ENCODE assay signal across 12 mouse cellular contexts in the genomic region with DNA sequence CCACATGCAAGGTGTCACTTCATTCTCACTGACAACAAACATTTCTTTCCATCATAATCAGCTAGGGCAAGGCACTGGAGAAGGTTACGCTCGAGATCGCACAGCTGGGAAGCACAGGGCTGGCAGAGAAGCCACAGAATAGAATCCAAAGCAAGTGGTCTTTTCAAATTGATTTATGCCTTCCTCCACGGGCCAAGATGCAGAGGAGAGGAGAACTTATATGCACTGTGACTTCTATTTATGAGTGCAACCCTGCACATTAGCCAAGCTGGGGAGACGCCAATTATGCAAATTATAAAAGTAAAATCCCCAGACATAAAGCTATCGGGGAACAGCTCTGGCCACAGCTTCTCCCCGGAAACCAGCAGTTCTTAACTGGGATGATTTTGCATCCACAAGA.
DNase-seq lines count a peak whose midpoint lies in the region; ATAC-seq lines count a peak whose summit lies in the region.
"Had no signal": no experiment of that assay in that cellular context is flagged by ENCODE, and none has a peak within 500 bp of the region (broad histone marks: within the 10 kb centered on the region; RNA-seq: fewer than 3 reads in every experiment).

No protein-coding gene starts in this region.

- no peak overlapping the region for H3K4me3 ChIP-seq in hindbrain, embryonic 16.5 days (ENCODE audit: low read length)
- H3K4me3 ChIP-seq in hindbrain, embryonic 12.5 days, result no peak overlapping the region
- H3K4me3 ChIP-seq in midbrain, embryonic 15.5 days, result no peak overlapping the region
- H3K4me3 ChIP-seq in midbrain, embryonic 16.5 days (ENCODE audit: low read depth, low read length), result no peak overlapping the region
- no peak overlapping the region for H3K4me3 ChIP-seq in lung, embryonic 16.5 days (ENCODE audit: low read length)
- H3K4me3 ChIP-seq: embryonic facial prominence, embryonic 12.5 days had no signal

- DNase-seq in spleen, adult 18-20 months, result no peak
- DNase-seq: cerebellum, postnatal 25 days; thymus, adult 2 months had no signal

- H3K27me3 ChIP-seq in hindbrain, embryonic 16.5 days (replicated peaks; ENCODE audit: control insufficient read depth, insufficient read depth, low read length), result no peaks in the 10 kb centered on the region
- H3K27me3 ChIP-seq in hindbrain, embryonic 12.5 days, result no peaks in the 10 kb centered on the region
- H3K27me3 ChIP-seq in midbrain, embryonic 15.5 days (replicated peaks), result no peaks in the 10 kb centered on the region
- no peaks in the 10 kb centered on the region for H3K27me3 ChIP-seq in midbrain, embryonic 16.5 days (ENCODE audit: control insufficient read depth, insufficient read depth, low read depth, low read length)
- H3K27me3 ChIP-seq in lung, embryonic 16.5 days (ENCODE audit: control insufficient read depth, insufficient read depth, low read depth, low read length), result no peaks in the 10 kb centered on the region
- H3K27me3 ChIP-seq: embryonic facial prominence, embryonic 12.5 days had no signal

- 20% methylated on average over 7 of the region's 7 CpGs for WGBS in hindbrain, embryonic 16.5 days
- WGBS in hindbrain, embryonic 12.5 days, result 49% methylated on average over 7 of the region's 7 CpGs
- WGBS in midbrain, embryonic 15.5 days, result 33% methylated on average over 7 of the region's 7 CpGs
- WGBS in midbrain, embryonic 16.5 days, result 31% methylated on average over 7 of the region's 7 CpGs
- 25% methylated on average over 7 of the region's 7 CpGs for WGBS in lung, embryonic 16.5 days

- peaks cover 20% of the 10 kb centered on the region for H3K4me1 ChIP-seq in hindbrain, embryonic 16.5 days (ENCODE audit: control insufficient read depth, insufficient read depth, low read depth, low read length)
- H3K4me1 ChIP-seq in hindbrain, embryonic 12.5 days, result peaks cover 26% of the 10 kb centered on the region
- peaks cover 16% of the 10 kb centered on the region for H3K4me1 ChIP-seq in midbrain, embryonic 15.5 days
- peaks cover 10% of the 10 kb centered on the region for H3K4me1 ChIP-seq in midbrain, embryonic 16.5 days (ENCODE audit: control insufficient read depth, insufficient read depth, low read length)
- H3K4me1 ChIP-seq in lung, embryonic 16.5 days (replicated peaks; ENCODE audit: control insufficient read depth, insufficient read depth, low read length), result peaks cover 32% of the 10 kb centered on the region

- H3K4me2 ChIP-seq in hindbrain, embryonic 16.5 days (ENCODE audit: low read length), result no peak overlapping the region
- H3K4me2 ChIP-seq in hindbrain, embryonic 12.5 days (replicated peaks), result no peak overlapping the region
- no peak overlapping the region for H3K4me2 ChIP-seq in midbrain, embryonic 15.5 days
- no peak overlapping the region for H3K4me2 ChIP-seq in midbrain, embryonic 16.5 days (ENCODE audit: low read length)
- H3K4me2 ChIP-seq in lung, embryonic 16.5 days (ENCODE audit: low read depth, low read length), result no peak overlapping the region
- H3K4me2 ChIP-seq: embryonic facial prominence, embryonic 12.5 days had no signal

- no peaks in the 10 kb centered on the region for H3K9me3 ChIP-seq in hindbrain, embryonic 16.5 days (ENCODE audit: control insufficient read depth, low read length)
- H3K9me3 ChIP-seq in hindbrain, embryonic 12.5 days (replicated peaks), result 0 out of 2 replicates have a peak, but pooled peaks cover 2% of the 10 kb centered on the region
- no peaks in the 10 kb centered on the region for H3K9me3 ChIP-seq in midbrain, embryonic 15.5 days
- H3K9me3 ChIP-seq in midbrain, embryonic 16.5 days (replicated peaks; ENCODE audit: control insufficient read depth, low read length, poor library complexity, severe bottlenecking), result no peaks in the 10 kb centered on the region
- H3K9me3 ChIP-seq in lung, embryonic 16.5 days (ENCODE audit: control insufficient read depth, low read length), result no peaks in the 10 kb centered on the region
- H3K9me3 ChIP-seq: embryonic facial prominence, embryonic 12.5 days had no signal

- ATAC-seq in hindbrain, embryonic 16.5 days, result peak; percentile 55; the same call in 1 of the 2 replicates
- ATAC-seq in hindbrain, embryonic 12.5 days (ENCODE audit: low FRiP score), result no peak
- ATAC-seq in midbrain, embryonic 15.5 days (replicated peaks), result no peak
- ATAC-seq in midbrain, embryonic 16.5 days, result no peak
- ATAC-seq in lung, embryonic 16.5 days (ENCODE audit: low read depth), result peak; percentile 90
- no peak for ATAC-seq in megakaryocyte, adult 5-6 weeks (ENCODE audit: poor library complexity, severe bottlenecking)
- ATAC-seq: activated CD4-positive, CD25-positive, alpha-beta regulatory T cell, adult 4 months; CD4-positive, CD25-positive, alpha-beta regulatory T cell, adult 4 months had no signal

- H3K27ac ChIP-seq in hindbrain, embryonic 16.5 days (ENCODE audit: low read depth, low read length), result no peak overlapping the region
- no peak overlapping the region for H3K27ac ChIP-seq in hindbrain, embryonic 12.5 days
- peak overlapping the region; percentile 29; the same call in 1 of the 2 replicates for H3K27ac ChIP-seq in midbrain, embryonic 15.5 days
- no peak overlapping the region for H3K27ac ChIP-seq in midbrain, embryonic 16.5 days (ENCODE audit: low read length)
- peak overlapping the region; percentile 44; the same call in 1 of the 2 replicates for H3K27ac ChIP-seq in lung, embryonic 16.5 days (ENCODE audit: low read length)
- H3K27ac ChIP-seq: embryonic facial prominence, embryonic 12.5 days had no signal

- no peak overlapping the region for H3K9ac ChIP-seq in hindbrain, embryonic 16.5 days (ENCODE audit: low read depth, low read length)
- no peak overlapping the region for H3K9ac ChIP-seq in hindbrain, embryonic 12.5 days
- no peak overlapping the region for H3K9ac ChIP-seq in midbrain, embryonic 15.5 days
- no peak overlapping the region for H3K9ac ChIP-seq in midbrain, embryonic 16.5 days (ENCODE audit: low read depth, low read length)
- H3K9ac ChIP-seq in lung, embryonic 16.5 days (ENCODE audit: low read length), result no peak overlapping the region
- H3K9ac ChIP-seq: embryonic facial prominence, embryonic 12.5 days had no signal

- H3K36me3 ChIP-seq in hindbrain, embryonic 16.5 days (ENCODE audit: control insufficient read depth, insufficient read depth, low read length), result no peaks in the 10 kb centered on the region
- no peaks in the 10 kb centered on the region for H3K36me3 ChIP-seq in hindbrain, embryonic 12.5 days
- no peaks in the 10 kb centered on the region for H3K36me3 ChIP-seq in midbrain, embryonic 15.5 days (replicated peaks)
- no peaks in the 10 kb centered on the region for H3K36me3 ChIP-seq in midbrain, embryonic 16.5 days (ENCODE audit: control insufficient read depth, insufficient read depth, low read length)
- H3K36me3 ChIP-seq in lung, embryonic 16.5 days (ENCODE audit: control insufficient read depth, insufficient read depth, low read length), result no peaks in the 10 kb centered on the region
- H3K36me3 ChIP-seq: embryonic facial prominence, embryonic 12.5 days had no signal

Comparison
In these comparisons a context has a peak if more than half of its experiments do, and no peak if none do; other contexts are left out.
1. ATAC-seq: peak in hindbrain, embryonic 16.5 days (single experiment) and lung, embryonic 16.5 days (single experiment); none in hindbrain, embryonic 12.5 days (single experiment), midbrain, embryonic 15.5 days (single experiment), midbrain, embryonic 16.5 days (single experiment) and megakaryocyte, adult 5-6 weeks (single experiment).
2. H3K27ac ChIP-seq: peak in midbrain, embryonic 15.5 days (single experiment) and lung, embryonic 16.5 days (single experiment); none in hindbrain, embryonic 16.5 days (single experiment), hindbrain, embryonic 12.5 days (single experiment) and midbrain, embryonic 16.5 days (single experiment).